Comparison of ENCODE assay signal across 32 mouse cellular contexts in the genomic region with DNA sequence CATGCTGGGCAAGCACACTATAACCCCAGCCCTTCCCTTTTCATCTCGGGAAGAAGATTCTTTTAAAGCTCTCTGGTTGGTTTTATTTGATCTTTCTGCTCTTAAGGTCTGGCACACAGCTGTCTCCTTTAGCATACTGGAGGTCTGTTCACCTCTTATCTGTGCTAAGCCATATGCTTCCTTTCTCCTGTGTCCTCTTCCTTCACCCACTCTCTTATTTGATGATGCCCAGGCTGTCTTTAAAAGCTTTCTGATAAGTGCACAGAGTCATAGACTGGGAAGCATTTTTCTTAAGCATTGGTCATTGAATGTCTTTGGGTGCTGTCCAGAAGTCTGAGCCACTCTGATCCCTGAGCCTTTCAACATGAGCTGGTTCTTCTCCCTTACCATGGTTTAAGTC.
DNase-seq lines count a peak whose midpoint lies in the region; ATAC-seq lines count a peak whose summit lies in the region.
"Had no signal": no experiment of that assay in that cellular context is flagged by ENCODE, and none has a peak within 500 bp of the region (broad histone marks: within the 10 kb centered on the region; RNA-seq: fewer than 3 reads in every experiment).

No protein-coding gene starts in this region.

- no peaks in the 10 kb centered on the region for H3K27me3 ChIP-seq in liver, embryonic 12.5 days (replicated peaks)
- H3K27me3 ChIP-seq: embryonic facial prominence, embryonic 15.5 days; forebrain, embryonic 12.5 days; hindbrain, embryonic 15.5 days; kidney, embryonic 15.5 days; neural tube, embryonic 12.5 days had no signal

- H3K4me2 ChIP-seq in liver, embryonic 12.5 days: no peak overlapping the region
- H3K4me2 ChIP-seq: embryonic facial prominence, embryonic 15.5 days; forebrain, embryonic 12.5 days; hindbrain, embryonic 15.5 days; kidney, embryonic 15.5 days; neural tube, embryonic 12.5 days had no signal

- H3K9ac ChIP-seq in liver, embryonic 12.5 days: no peak overlapping the region
- H3K9ac ChIP-seq: embryonic facial prominence, embryonic 15.5 days; forebrain, embryonic 12.5 days; forebrain, postnatal 0 days; hindbrain, embryonic 15.5 days; kidney, embryonic 15.5 days; neural tube, embryonic 12.5 days had no signal

- H3K36me3 ChIP-seq in liver, embryonic 12.5 days: no peaks in the 10 kb centered on the region
- H3K36me3 ChIP-seq: embryonic facial prominence, embryonic 10.5 days; embryonic facial prominence, embryonic 15.5 days; forebrain, embryonic 12.5 days; hindbrain, embryonic 10.5 days; hindbrain, embryonic 15.5 days; kidney, embryonic 15.5 days; midbrain, embryonic 10.5 days; neural tube, embryonic 12.5 days had no signal

- H3K4me3 ChIP-seq in liver, embryonic 12.5 days: no peak overlapping the region
- H3K4me3 ChIP-seq: embryonic facial prominence, embryonic 10.5 days; embryonic facial prominence, embryonic 15.5 days; forebrain, embryonic 12.5 days; heart, adult 2 months; hindbrain, embryonic 10.5 days; hindbrain, embryonic 15.5 days; kidney, embryonic 15.5 days; left cerebral cortex, adult 2 months; midbrain, embryonic 10.5 days; myocyte; neural tube, embryonic 12.5 days had no signal

- intact Hi-C loops in left cerebral cortex, postnatal 4 days (cut with DNase I): no loop called here

- ATAC-seq in liver, embryonic 12.5 days: peak; percentile 60; the same call in 1 of the 2 replicates
- ATAC-seq in megakaryocyte-erythroid progenitor cell, adult 5-6 weeks (replicated peaks; ENCODE audit: low FRiP score, low TSS enrichment, poor library complexity, severe bottlenecking): peak; percentile 97
- ATAC-seq: forebrain, postnatal 0 days; inflammation-experienced regulatory T-cells, adult 6 months; lung, postnatal 0 days; midbrain, embryonic 16.5 days had no signal

- DNase-seq in liver (no peak), MN1 (ENCODE audit: low spot score) (peak; percentile 76)
- peak; percentile 1 for DNase-seq in c-Kit-positive CD71-positive TER-119-positive erythroid progenitor cells, embryonic 14.5 days (ENCODE audit: low spot score)
- DNase-seq in urinary bladder, postnatal 36 days (ENCODE audit: low spot score in 2 of 2): no peak
- DNase-seq in left cerebral cortex, postnatal 4 days: no peak
- DNase-seq in kidney, adult 11 months: no peak
- DNase-seq: adrenal gland, adult 2 months; B cell, adult 2 months; cerebellum, adult 11-12 months; cerebellum, postnatal 10 days; forebrain, postnatal 0 days; heart, adult 2 months; heart, postnatal 14 days; kidney, adult 18-20 months; kidney, postnatal 25 days; lung, adult 18-20 months had no signal

- no peaks in the 10 kb centered on the region for H3K9me3 ChIP-seq in liver, embryonic 12.5 days (replicated peaks)
- H3K9me3 ChIP-seq: embryonic facial prominence, embryonic 10.5 days; embryonic facial prominence, embryonic 15.5 days; forebrain, embryonic 12.5 days; hindbrain, embryonic 10.5 days; hindbrain, embryonic 15.5 days; kidney, embryonic 15.5 days; midbrain, embryonic 10.5 days; neural tube, embryonic 12.5 days had no signal

- H3K4me1 ChIP-seq in liver, embryonic 12.5 days: peaks cover 18% of the 10 kb centered on the region
- H3K4me1 ChIP-seq: embryonic facial prominence, embryonic 15.5 days; forebrain, embryonic 12.5 days; hindbrain, embryonic 15.5 days; kidney, embryonic 15.5 days; neural tube, embryonic 12.5 days had no signal

- no peak overlapping the region for H3K27ac ChIP-seq in liver, embryonic 12.5 days
- H3K27ac ChIP-seq: embryonic facial prominence, embryonic 10.5 days; embryonic facial prominence, embryonic 15.5 days; forebrain, embryonic 12.5 days; heart, adult 2 months; hindbrain, embryonic 10.5 days; hindbrain, embryonic 15.5 days; kidney, embryonic 15.5 days; left cerebral cortex, adult 2 months; macrophage; midbrain, embryonic 10.5 days; neural tube, embryonic 12.5 days had no signal

- 12% methylated on average over 1 of the region's 1 CpGs for WGBS in liver, embryonic 12.5 days (ENCODE audit: insufficient replicate concordance)

Comparison
In these comparisons a context has a peak if more than half of its experiments do, and no peak if none do; other contexts are left out.
1. DNase-seq: peak in MN1 (single experiment) and c-Kit-positive CD71-positive TER-119-positive erythroid progenitor cells, embryonic 14.5 days (single experiment); none in liver (single experiment), urinary bladder, postnatal 36 days (0 of 2), left cerebral cortex, postnatal 4 days (single experiment) and kidney, adult 11 months (single experiment).